Mouse (Mus musculus) lung, postnatal 0 days (tissue): Measurements from ENCODE around the gene D6Ertd527e. TPM values are rescaled to one million over a fixed set of nuclear protein-coding genes. Genes with fewer than 3 reads are reported as not detected.

Experiments used
- ATAC-seq: fragments of 200-750 bp; cut with Nextera tagmentation; 2 replicates; pipeline ENCODE4 v1.8.0; 2017; ENCODE audit warnings: moderate library complexity
- DNase-seq: peaks from one replicate; pipeline ENCODE4 v3.0.0-alpha.2; 2016; ENCODE audit warnings: low spot score
- H3K27ac ChIP-seq: fragments of 300-500 bp; sonication (generic); 2 replicates; pipeline ENCODE4 v1.5.1; 2014; ENCODE audit warnings: antibody characterized with exemption, mild to moderate bottlenecking, low read length, mixed read lengths
- H3K27me3 ChIP-seq: fragments of 300-500 bp; sonication (generic); replicated peaks from 2 replicates; pipeline ENCODE4 v1.6.1; 2014; ENCODE audit warnings: low read length, mixed read lengths; ENCODE audit not compliant: insufficient read depth
- H3K36me3 ChIP-seq: fragments of 300-500 bp; sonication (generic); 2 replicates; pipeline ENCODE4 v1.6.1; 2014; ENCODE audit warnings: low read length, mixed read lengths; ENCODE audit not compliant: insufficient read depth
- H3K4me1 ChIP-seq: fragments of 300-500 bp; sonication (generic); 2 replicates; pipeline ENCODE4 v1.6.1; 2014; ENCODE audit warnings: antibody characterized with exemption, low read depth, low read length, mixed read lengths; ENCODE audit not compliant: insufficient read depth
- H3K4me2 ChIP-seq: fragments of 300-500 bp; sonication (generic); replicated peaks from 2 replicates; pipeline ENCODE4 v1.6.1; 2014; ENCODE audit warnings: low read depth, mild to moderate bottlenecking, low read length, moderate library complexity, mixed read lengths
- H3K4me3 ChIP-seq: fragments of 300-500 bp; sonication (generic); 2 replicates; pipeline ENCODE4 v1.5.1; 2014; ENCODE audit warnings: low read depth, low read length
- H3K9ac ChIP-seq: fragments of 300-500 bp; sonication (generic); replicated peaks from 2 replicates; pipeline ENCODE4 v1.6.1; 2014; ENCODE audit warnings: low read depth, mild to moderate bottlenecking
- H3K9me3 ChIP-seq: fragments of 300-500 bp; sonication (generic); 2 replicates; pipeline ENCODE4 v1.6.1; 2016; ENCODE audit warnings: low read length, mixed read lengths
- CTCF ChIP-seq: IDR thresholded peaks from 2 replicates; pipeline ENCODE4 v1.5.1; 2016; ENCODE audit warnings: antibody characterized with exemption, mild to moderate bottlenecking
- EP300 ChIP-seq: IDR thresholded peaks from 2 replicates; pipeline ENCODE4 v1.6.1; 2016; ENCODE audit warnings: antibody characterized with exemption, mild to moderate bottlenecking, control low read depth
- WGBS: fragments of 180-500 bp; shearing (Covaris S2); extraction: QIAGEN DNeasy Blood & Tissue Kit; methylation state at CpG from one replicate; pipeline ENCODE4 v1.1.7; 2014; 5-methylcytosine and 5-hydroxymethylcytosine counted together
- polyA plus RNA-seq: library from polyadenylated mRNA; unstranded; fragments of >200 nt; fragmentation: Nextera tagmentation; extraction: Ambion mirVana; gene quantifications from 2 replicates; pipeline ENCODE4 v1.2.1, GENCODE M21; 2015

The D6Ertd527e gene
- polyA plus RNA-seq, 1 experiment from 2014 or later: 0.30 TPM

- H3K4me2 ChIP-seq: no peak overlapping the region
- ATAC-seq: no peak
- H3K9me3 ChIP-seq: no peaks in the 10 kb centered on the region
- WGBS: 50% methylated on average over 12 of the region's 12 CpGs
- TF ChIP-seq EP300 (no peak), CTCF (no peak)
- no peaks in the 10 kb centered on the region; the same call in 1 of the 2 replicates for H3K36me3 ChIP-seq
- DNase-seq: no peak
- H3K4me3 ChIP-seq: no peak overlapping the region
- peaks cover 7% of the 10 kb centered on the region; the same call in 1 of the 2 replicates for H3K4me1 ChIP-seq
- H3K27ac ChIP-seq: no peak overlapping the region
- H3K27me3 ChIP-seq: no peaks in the 10 kb centered on the region
- H3K9ac ChIP-seq: no peak overlapping the region
Measured at GRCm38 (mm10) chr6:87139796-87140553, 35.4 kb downstream of the D6Ertd527e start.

- no peak overlapping the region for H3K4me2 ChIP-seq
- H3K9me3 ChIP-seq: no peaks in the 10 kb centered on the region
- H3K4me3 ChIP-seq: no peak overlapping the region
- H3K36me3 ChIP-seq: no peaks in the 10 kb centered on the region
- H3K9ac ChIP-seq: no peak overlapping the region
- H3K27me3 ChIP-seq: no peaks in the 10 kb centered on the region
- ATAC-seq (peak; percentile 76), DNase-seq (peak; percentile 57)
- peaks cover 7% of the 10 kb centered on the region; the same call in 1 of the 2 replicates for H3K4me1 ChIP-seq
- TF ChIP-seq EP300 (0 out of 2 replicates have a peak, but pooled peaks have one; percentile 17), CTCF (no peak)
- 54% methylated on average over 5 of the region's 5 CpGs for WGBS
- peak overlapping the region; percentile 54; the same call in 1 of the 2 replicates for H3K27ac ChIP-seq
Measured at GRCm38 (mm10) chr6:87142239-87142638, 37.7 kb downstream of the D6Ertd527e start.

GRCm38 (mm10) chr6:87143594-87143993 lies 39.0 kb downstream of the D6Ertd527e start:
- WGBS: 39% methylated on average over 13 of the region's 13 CpGs
- Histone ChIP-seq H3K4me2 (no peak overlapping the region), H3K27me3 (no peaks in the 10 kb centered on the region), H3K4me3 (no peak overlapping the region), H3K4me1 (peaks cover 7% of the 10 kb centered on the region; the same call in 1 of the 2 replicates), H3K27ac (0 out of 2 replicates have a peak overlapping the region, but pooled peaks have one; percentile 39), H3K9me3 (no peaks in the 10 kb centered on the region), H3K9ac (no peak overlapping the region), H3K36me3 (no peaks in the 10 kb centered on the region)
- TF ChIP-seq CTCF: no peak
- TF ChIP-seq EP300: no peak
- DNase-seq (peak; percentile 56), ATAC-seq (peak; percentile 22; the same call in 1 of the 2 replicates)

GRCm38 (mm10) chr6:87147921-87148320 lies 43.4 kb downstream of the D6Ertd527e start:
- no peak for ATAC-seq
- Histone ChIP-seq H3K9ac (no peak overlapping the region), H3K27me3 (no peaks in the 10 kb centered on the region), H3K4me2 (no peak overlapping the region), H3K9me3 (no peaks in the 10 kb centered on the region), H3K4me1 (peaks cover 3% of the 10 kb centered on the region; the same call in 1 of the 2 replicates), H3K4me3 (no peak overlapping the region), H3K27ac (no peak overlapping the region), H3K36me3 (no peaks in the 10 kb centered on the region)
- no peak for TF ChIP-seq CTCF
- no peak for TF ChIP-seq EP300
- DNase-seq: no peak
- WGBS: 53% methylated on average over 3 of the region's 3 CpGs

GRCm38 (mm10) chr6:87150471-87150870 lies 45.9 kb downstream of the D6Ertd527e start:
- Histone ChIP-seq H3K9ac (no peak overlapping the region), H3K9me3 (no peaks in the 10 kb centered on the region), H3K4me1 (no peaks in the 10 kb centered on the region), H3K27ac (no peak overlapping the region), H3K4me2 (no peak overlapping the region), H3K4me3 (no peak overlapping the region), H3K27me3 (no peaks in the 10 kb centered on the region), H3K36me3 (no peaks in the 10 kb centered on the region)
- ATAC-seq (no peak), DNase-seq (no peak)
- TF ChIP-seq EP300: no peak
- TF ChIP-seq CTCF: no peak
- WGBS: 83% methylated on average over 7 of the region's 7 CpGs

GRCm38 (mm10) chr6:87151427-87151826 lies 46.9 kb downstream of the D6Ertd527e start:
- H3K27me3 ChIP-seq: no peaks in the 10 kb centered on the region
- ATAC-seq (no peak), DNase-seq (no peak)
- TF ChIP-seq CTCF (no peak), EP300 (no peak)
- H3K36me3 ChIP-seq: no peaks in the 10 kb centered on the region
- H3K9ac ChIP-seq: no peak overlapping the region
- no peak overlapping the region for H3K27ac ChIP-seq
- no peak overlapping the region for H3K4me2 ChIP-seq
- no peaks in the 10 kb centered on the region for H3K4me1 ChIP-seq
- no peaks in the 10 kb centered on the region for H3K9me3 ChIP-seq
- WGBS: 95% methylated on average over 8 of the region's 8 CpGs
- no peak overlapping the region for H3K4me3 ChIP-seq
